Mouse (Mus musculus) c-Kit-positive CD71-positive TER-119-negative erythroid progenitor cells, embryonic 14.5 days (primary cell): ENCODE data around the gene Polm.
"Not testable (repeated sequence)": the region's sequence is repeated elsewhere in the genome, so short reads cannot be mapped to it uniquely, and the experiment has no call there.

ENCODE experiments used
- DNase-seq: peaks from one replicate; pipeline ENCODE4 v3.0.0-alpha.2; 2013; ENCODE audit warnings: low read depth

Polm gene

DNA sequence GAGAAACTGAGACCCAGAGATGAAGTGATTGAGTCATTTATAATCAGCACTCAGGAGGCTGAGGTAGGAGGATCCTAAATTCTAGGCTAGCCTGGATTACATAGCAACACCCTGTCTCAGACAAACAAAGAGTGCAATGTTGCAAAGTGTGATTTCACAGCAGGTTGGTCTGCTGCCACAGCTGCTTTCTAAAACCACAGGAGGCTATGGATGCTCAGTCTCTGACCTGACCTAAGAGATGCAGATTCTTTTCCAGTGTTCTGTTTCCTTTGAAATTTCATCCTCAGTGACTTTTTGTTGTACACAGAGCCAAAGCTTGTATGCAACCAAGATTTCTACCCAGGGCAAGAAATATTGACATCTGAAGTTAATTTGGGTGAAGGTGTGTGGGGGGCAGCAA, 17.7 kb upstream of the Polm start:
- DNase-seq, result no peak

DNA sequence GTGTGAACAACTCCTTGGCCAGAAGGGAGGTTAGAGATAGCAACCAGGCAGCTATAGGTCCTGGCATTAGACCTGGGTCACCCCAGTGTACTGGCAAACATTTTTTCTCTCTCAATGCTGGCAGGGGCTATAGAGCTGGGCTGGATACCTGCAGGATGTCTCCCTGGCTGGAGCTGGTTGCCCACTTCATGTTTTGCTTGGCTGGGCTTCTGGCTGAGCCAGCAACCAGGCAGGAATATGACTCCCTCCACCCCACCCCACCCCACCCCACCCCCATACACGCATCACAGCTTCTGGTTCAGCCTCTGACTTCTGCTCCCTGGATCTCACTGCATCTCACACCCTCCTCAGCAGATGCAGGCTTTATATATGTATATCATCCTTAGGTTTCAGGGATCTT, 14.5 kb upstream of the Polm start:
- DNase-seq, result no peak

DNA sequence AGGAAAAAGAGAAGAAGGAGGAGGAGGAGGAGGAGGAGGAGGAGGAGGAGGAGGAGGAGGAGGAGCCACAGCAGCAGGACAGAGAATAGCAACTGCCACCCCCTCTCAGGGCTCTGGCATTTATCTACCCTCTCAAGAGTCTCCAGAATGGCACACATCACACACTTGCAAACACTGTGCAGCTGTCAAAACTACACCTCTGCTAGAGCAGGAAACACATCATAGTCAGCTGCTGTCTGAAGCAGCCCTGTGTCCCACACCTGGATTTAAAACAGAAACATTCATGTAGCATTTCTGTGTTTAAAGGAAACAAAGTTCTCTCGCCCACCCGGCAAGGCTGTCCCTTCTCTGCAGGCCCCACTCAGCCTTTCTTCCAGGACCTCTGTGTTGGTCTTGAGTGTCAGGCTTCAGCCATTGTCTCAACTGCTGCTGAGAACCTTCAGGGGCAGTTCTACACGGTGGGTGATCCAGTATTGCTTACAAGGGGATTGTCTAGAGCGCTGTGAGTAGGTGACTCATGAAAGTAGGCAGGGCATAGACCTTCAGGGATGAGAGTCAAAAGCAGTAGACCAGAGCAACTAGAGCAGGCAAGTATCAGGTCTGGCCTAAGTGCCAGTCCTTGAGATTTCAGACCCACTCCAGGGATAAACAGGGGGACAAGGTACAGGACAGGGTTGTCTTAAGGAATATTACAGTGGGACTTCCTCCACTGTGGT, 13.4 kb upstream of the Polm start:
- DNase-seq, result no peak

DNA sequence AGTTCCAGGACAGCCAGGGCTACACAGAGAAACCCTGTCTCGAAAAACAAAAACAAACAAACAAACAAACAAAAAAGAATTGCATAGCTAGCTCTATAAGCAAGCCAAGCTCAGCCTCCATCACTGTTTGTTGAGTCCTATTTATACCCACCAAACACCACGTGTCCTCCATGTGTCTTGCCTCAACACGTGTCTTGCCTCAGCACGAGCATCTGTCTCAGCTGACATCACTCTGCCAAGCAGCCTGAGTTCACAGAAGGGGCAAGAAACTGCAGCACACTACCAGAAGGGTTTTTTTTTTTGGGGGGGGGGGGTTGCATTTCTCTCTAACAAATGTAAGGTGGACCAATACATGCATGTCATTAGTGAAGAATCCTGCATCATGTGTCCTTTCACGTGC, 12.6 kb upstream of the Polm start:
- DNase-seq, result no peak

DNA sequence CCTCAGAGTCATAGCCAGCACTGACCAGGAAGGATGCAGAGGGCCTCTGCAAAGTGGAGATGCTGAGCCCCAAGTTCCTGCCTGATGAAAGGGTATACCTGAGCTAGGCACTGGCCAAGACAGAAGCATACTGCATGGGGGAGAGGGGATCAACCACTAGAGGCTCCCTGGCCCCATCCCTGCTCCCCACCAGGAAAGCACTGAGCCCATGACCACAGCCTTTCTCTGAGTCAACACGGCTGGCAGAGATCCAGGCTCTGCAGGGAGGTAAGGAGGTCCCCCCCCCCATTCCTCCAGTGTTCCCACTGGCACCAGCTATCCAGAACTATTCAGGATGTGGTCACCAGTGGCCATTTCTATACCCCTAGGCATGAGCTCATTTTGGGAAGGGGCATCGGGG, 11.5 kb upstream of the Polm start:
- no peak for DNase-seq

DNA sequence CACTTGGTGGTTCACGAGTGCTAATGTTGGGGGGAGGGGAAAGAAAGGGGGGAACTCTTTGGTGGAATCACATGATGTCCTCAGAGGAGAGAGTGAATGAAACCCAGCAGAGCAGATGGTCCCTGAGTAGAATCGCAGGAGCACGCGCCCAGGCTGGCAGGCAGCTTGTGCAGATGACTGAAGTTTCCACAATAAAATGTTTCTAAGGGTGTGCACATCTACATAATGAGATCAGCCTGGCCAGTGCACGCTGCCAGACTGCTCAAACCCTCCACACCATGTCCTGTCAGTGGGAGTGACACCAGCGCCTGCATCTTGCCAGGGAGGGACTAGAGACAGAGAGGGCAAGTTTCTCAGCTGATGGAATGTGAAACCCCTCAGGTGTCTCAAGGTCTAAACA, 10.9 kb upstream of the Polm start:
- DNase-seq, result no peak

DNA sequence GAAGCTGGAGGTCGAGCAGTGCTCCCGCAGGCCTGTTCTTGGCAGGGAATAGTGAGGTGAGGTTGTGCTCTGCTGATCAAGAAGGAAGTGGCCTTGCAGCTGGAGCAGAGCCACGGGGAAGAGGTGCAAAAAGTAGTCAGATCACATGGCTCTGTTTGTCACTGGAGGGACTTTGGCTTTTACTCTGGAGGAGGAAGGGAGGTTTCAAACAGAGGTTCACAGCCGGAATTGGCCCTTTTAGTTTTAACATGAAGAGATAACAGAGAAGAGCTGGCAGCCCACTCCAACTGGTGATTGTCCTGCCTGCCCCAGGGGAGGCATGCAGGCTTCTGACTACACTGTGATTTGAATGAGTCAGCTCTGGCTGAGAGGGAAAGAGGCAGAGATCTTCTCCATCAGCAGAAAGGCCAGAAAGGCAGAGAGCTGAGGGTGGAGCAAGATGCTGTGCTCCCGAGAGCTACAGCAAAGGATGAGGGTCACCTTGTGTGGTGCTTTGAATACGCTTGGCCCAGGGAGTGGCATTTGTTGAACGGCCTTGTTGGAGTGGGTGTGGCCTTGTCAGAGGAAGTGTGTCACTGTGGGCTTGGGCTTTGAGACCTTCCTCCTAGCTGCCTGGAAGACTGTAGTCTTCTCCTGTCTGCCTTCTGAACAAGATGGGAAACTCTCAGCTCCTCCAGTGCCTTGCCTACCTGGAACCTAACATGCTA, 9.0 kb upstream of the Polm start:
- DNase-seq, result no peak

DNA sequence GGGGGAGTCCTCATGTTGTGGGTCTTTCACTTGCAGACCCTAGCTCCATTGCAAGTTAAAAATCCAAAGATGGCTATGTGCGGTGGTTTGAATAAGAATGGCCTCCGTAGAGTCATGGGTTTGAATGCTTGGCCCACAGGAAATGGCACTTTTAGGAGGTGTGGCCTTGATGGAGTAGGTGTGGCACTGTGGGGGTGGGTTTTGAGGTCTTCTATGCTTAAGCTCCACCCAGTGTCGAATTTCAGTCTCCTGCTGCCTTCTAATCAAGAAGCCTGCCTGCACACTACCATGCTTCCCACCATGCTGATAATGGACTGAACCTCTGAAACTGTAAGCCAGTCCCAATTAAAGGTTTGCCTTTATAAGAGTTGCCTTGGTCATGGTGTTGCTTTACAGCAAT, 5.3 kb upstream of the Polm start:
- DNase-seq, result no peak

DNA sequence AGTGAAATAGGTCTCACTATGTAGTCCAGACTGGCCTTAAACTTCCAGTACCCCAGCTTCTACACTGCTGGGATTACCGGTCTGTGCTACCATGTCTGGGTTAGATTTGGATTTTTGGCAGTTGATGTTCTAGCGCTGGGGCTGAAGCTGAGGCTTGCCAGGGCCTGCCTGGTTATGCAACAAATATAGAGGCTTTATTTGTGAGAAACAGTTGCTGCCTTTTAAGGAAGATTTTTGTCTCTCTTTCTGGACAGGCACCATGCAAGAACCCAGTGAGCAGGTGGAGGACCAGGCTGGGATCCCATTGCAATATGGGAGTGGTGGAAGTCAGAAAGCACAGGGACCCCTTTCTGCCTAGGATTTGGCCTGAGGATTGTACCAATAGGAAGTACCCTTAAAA, 3.9 kb upstream of the Polm start:
- DNase-seq, result no peak

DNA sequence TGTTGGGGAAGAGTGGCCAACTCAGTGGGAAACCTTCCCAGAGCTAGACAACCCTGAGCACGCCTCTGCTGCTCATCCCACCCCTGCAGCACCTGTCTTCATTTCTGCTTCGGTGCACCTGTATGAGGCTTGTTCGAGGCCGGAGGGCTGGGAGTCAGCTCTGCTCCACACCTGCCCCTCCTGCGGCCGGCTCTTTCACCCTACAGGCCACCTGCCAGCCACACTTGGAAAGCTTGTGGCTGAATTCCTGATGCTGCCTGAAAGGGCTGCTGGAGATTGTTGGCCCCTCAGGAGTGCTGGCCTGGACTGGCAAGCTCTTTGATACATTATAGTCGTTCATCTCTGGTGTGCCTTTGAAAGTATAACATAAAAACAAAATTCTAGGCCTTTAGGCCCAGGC, 2.5 kb upstream of the Polm start:
- no peak for DNase-seq

DNA sequence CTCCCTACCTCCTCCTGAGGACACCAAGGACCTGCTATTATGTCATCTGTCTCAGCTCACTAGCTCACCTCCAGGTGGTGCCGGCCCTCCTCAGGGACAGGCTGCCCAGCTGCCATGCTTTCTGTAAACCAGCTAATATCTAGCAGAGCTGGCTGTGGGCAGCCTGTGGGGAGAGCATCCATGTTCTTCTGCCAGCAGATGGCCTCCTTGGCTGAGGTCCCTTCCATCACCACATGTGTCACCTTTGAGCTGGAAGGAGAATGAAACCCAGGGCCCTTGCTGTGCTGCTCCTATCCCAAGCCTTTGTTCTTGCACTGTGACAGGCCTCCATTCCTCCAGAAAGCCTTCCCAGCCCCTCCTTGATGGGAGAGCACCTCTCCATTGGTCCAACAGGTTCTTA, 1.7 kb downstream of the Polm start:
- no peak for DNase-seq

DNA sequence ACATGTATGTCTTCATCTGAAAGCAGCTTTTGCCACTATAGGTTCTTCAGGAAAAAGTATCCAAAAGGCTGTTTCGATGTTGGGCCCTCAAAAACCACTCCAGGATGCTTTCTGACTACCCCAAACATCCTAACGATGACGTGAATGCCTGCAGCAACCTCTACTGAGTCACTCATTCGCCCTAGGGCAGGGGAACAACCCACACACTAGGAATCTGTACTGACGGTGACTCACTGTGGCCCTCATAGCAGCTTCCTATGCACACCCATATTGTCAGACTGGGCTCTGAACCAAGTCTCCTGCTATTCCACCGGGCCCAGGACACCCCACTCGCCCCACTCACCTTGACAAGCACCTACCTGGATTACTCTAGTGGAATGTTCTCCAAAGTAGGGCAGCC, 2.8 kb downstream of the Polm start:
- no peak for DNase-seq

DNA sequence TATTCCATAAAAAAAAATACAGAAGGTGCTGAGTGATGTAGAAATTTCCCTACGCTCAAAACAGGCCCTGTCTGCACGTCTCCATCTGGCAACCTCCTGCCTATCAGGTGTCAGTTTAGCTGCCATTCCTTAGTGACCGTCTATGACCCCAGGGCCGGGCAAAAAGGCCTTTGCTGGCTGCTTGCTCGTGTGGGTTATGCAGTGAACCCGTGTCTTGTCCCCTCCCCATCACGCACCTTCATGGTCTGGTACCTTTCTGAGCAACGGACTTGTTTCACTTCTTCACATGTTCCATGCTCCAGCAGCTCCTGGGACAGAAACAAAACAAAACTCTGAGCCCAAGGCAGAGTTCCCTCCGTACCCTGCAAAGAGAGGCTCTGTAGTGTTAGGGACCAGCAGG, 3.3 kb downstream of the Polm start:
- no peak for DNase-seq

DNA sequence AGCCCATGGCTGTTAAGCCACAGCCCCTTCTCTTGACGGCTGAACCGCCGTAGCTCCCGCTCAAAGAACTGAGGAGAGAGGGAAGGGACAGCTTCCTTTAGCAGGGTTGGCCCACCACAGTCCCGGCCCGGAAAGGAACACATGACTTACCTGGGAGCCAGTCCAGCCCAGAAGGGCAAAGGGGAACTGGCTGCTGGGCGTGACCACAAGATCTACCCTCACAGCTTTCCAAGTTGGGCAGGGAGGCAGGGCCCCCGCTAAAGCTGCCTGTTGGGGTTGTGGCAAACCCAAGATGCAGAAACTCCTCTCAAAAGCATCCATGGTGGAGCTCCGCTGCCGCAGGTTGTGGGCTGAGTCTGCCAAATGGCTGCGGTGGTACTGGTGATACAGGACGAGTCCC, 8.5 kb downstream of the Polm start:
- DNase-seq, result no peak

DNA sequence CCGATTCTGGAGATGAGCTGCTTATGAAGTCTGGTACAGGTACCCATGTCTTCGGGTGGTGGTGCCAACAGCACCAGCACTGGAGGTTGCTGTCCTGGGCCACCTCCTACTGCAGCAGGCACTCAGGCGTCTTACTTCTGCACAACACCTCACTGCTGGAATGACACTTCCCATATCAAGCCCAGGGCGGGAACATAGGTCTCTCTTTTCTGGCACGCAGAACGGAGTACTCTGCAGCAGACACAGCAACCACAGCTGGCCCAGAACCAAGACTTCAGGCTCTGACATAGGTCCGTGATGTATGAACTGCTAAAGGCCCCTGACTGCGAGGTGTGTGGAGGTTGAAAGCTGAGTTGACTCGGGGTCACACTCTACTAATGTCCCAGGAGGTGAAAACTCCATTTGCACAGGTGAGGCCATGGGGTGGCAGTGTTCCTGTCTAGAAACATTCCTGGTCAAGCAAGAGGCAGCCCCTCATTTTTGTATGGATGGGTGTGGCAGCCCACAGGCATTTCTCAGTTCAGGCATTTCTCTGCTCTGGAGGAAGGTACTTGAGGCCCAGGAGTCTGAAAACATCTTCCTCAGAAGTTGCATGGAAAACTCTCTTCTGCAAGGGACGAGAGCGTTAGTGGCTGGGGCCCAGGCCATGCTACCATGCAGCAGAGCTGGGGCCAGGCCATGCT, 9.2 kb downstream of the Polm start:
- DNase-seq, result no peak

DNA sequence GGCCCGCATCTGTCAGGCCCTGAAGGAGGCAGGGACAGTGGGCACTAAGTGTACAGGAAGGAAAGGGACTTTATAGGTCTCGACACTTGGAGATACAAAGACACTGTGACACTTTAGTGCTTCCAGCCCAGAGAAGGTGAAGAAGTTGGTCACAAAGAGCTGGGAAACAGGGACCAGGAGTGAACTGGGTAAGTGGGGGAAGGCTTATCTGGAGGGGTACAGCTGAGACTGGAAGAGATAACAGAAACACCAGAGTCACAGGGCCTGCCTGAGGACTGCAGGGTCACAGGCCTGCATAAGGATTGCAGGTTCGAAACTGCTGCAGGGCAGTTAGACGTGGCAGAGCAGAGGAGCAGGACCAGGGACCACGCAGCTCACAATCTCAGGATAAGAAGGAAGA, 9.9 kb downstream of the Polm start:
- DNase-seq, result no peak

DNA sequence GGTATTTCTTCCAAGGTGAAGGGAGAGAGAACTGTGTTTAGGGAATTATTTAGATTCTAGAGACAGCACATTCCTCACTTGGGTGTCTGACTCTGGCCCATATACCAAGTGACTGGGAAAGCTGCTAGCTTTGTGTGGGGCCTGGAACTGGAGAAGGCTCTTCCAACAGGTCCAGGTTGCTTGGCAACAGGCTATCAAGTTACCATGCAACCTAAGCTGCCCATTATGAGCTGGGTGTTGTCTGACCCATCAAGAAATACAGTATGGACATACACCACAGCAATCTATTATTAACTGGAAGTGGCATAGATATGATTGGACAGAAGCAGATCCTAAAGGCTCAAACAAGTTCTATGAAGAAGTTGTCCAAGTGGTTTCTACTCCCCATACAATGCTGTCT, 12.4 kb downstream of the Polm start:
- no peak for DNase-seq

DNA sequence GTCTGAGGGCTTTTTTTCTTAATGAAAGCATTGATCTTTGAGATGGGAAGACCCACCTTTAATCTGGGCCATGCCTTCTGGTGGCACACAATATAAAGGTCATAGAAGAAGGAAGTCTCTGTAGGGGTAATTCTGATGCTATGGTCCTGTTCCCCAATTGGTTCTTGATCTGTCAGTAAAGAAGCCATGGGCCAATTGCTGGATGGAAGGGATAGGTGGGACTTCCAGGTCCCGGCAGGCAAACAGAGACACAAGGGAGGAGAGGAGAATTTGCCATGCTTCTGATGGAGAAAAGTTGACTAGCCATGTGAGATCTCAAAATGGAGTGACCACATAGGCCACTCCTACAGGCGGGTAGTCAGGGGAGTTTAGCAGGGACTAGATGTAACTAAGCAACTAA, 18.6 kb downstream of the Polm start:
- no peak for DNase-seq

DNA sequence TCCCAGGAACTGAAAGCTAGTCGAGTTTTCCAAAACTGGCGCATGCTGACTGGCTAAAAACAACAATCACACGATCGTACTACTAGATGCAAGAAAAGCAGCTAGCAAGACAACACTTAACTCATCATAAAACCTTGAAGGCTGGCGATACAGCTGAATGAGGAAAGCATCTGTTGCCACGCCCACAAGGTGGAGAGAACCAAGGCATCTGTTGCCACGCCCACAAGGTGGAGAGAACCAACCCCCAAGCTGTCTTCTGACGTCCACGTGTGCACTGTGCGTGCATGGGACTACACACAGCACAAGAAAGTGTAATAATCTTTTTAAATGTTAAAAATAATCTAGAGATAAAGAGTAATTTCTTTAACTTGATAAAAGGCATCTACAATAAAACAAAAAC, 24.4 kb downstream of the Polm start:
- DNase-seq, result no peak

DNA sequence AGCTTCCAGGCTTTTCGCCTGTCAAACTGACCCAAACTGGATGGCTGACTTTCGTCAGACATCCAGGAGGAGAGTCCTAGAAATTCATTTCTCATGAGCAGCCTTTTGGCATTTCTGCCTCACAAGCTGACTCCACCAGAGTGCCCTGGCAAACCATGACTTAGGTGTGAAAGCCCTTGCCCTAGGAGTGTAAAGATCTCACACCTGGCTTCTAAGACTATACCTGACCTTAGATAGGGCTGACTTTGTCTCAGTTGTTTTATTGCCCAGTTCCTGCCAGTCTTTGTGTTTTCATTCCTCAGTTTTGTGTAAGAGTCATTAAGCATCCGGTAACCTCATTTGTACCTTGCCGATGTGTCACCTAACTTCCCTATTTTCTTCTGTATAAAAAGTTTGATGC, 28.3 kb downstream of the Polm start:
- not testable (repeated sequence) for DNase-seq

DNA sequence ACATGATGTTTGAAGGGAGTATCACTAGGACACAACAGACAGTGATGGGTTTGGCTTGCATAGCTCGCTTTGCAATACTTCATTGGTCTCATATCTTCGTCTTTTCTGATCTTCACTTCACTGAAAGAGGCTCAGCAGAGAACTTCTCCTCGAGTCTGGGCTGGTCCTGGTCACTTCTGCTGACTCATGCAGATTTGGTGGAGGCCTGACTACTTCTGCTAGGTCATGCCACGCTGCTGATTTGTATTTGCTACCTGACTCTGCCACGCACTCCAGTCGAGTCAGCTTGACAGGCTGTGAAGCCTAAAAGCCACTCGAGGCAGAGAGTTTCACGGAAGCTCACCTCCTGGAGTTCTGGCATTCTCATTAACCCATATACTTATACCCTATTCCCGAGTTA, 29.9 kb downstream of the Polm start:
- no peak for DNase-seq

DNA sequence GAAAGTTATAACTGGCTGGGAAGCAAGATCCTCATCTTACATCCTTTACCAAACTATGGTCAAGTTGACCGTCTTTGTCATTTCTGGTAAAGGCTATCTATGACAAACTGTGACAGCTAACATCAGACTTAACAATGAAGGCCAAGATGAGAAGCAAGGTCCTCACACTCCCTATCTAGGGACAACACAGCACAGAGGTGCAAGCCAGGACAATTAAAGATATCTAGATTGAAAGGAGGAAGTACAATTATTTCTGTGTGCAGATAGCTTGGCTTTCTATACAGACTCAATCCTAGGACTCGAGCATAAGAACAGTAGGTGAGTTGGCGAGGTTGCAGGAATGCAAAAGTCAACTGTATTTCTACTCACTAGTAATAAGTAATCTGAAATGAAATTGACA, 32.1 kb downstream of the Polm start:
- no peak for DNase-seq

DNA sequence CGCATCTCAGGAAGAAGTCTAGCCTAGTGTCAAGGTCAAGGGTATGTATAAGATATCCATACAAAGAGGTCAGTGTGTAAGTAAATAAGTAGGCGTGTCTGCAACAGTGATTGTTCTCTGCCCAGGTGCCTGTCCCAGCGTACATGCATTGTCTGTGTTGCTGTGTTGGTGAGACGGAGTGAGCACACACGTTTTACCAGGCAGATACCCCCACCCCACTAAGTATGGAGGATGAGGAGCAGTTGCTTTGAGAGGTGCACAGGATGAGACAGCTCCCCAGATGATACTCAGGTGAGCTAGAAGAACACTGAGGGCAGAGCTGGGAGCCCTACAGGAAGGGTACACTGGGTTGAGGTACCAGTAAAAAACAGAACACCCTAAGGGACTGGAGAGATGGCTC, 33.6 kb downstream of the Polm start:
- DNase-seq, result no peak

DNA sequence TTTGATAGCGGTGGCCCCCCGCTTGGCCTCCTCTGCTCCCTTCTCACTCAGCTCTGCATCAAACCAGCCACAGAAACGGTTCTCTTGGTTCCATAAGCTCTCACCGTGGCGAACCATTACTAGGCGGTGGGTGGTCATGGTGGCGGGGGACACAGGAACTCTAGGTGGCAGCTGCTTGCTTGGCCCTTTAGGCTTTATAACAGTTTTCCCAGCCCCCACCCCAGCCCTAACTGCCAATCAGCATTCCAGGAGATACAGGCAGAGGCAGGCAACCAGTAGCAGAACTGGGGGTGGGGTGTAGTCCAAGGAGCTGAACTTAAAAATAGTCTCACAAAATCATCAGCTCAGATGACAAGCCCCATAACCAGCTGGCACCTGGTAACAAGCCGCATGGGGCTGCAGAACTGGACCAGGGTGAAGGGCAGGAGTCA, 34.2 kb downstream of the Polm start, which contains the start of gene Pgam2:
TSS of gene Pgam2 (minus strand) at position 183 of the 431 bp plus-strand sequence.
- DNase-seq, result no peak
